Mouse (Mus musculus) C2C12 (cell line): ENCODE results near the gene Spata5. TPM values are rescaled to one million over a fixed set of nuclear protein-coding genes. Genes with fewer than 3 reads are reported as not detected.

Experiments
- H3K27me3 ChIP-seq: one replicate; pipeline ENCODE4 v1.6.1; 2011; ENCODE audit not compliant: control insufficient read depth, insufficient read depth, insufficient read length
- H3K36me3 ChIP-seq: one replicate; pipeline ENCODE4 v1.6.1; 2011; ENCODE audit not compliant: control insufficient read depth, insufficient read depth
- H3K4me3 ChIP-seq: one replicate; pipeline ENCODE4 v1.5.1; 2011; ENCODE audit warnings: mild to moderate bottlenecking, control low read depth; ENCODE audit not compliant: poor library complexity, insufficient read depth, severe bottlenecking
- H3K79me2 ChIP-seq: one replicate; pipeline ENCODE4 v1.6.1; 2011; ENCODE audit not compliant: control insufficient read depth, insufficient read depth
- H3K79me3 ChIP-seq: one replicate; pipeline ENCODE4 v1.6.1; 2011; ENCODE audit warnings: low read depth, control low read depth
- H3ac ChIP-seq: one replicate; pipeline ENCODE3; 2011; ENCODE audit warnings: low read depth; ENCODE audit not compliant: control insufficient read depth, insufficient read length
- CEBPB ChIP-seq: IDR thresholded peaks from one replicate; pipeline ENCODE4 v1.6.1; 2011; ENCODE audit warnings: low read depth, mild to moderate bottlenecking, control low read depth, moderate library complexity
- CTCF ChIP-seq: IDR thresholded peaks from one replicate; pipeline ENCODE4 v1.5.1; 2011; ENCODE audit not compliant: control insufficient read depth, insufficient read depth, insufficient read length
- FOSL1 ChIP-seq: IDR thresholded peaks from one replicate; pipeline ENCODE4 v1.8.0; 2011; ENCODE audit warnings: mild to moderate bottlenecking, low read length; ENCODE audit not compliant: poor library complexity, insufficient read depth, severe bottlenecking
- MAX ChIP-seq: IDR thresholded peaks from one replicate; pipeline ENCODE4 v1.6.1; 2011; ENCODE audit warnings: mild to moderate bottlenecking, control low read depth
- MYOD1 ChIP-seq: IDR thresholded peaks from one replicate; pipeline ENCODE4 v1.6.1; 2011; ENCODE audit warnings: low read depth; ENCODE audit not compliant: control insufficient read depth, insufficient read length
- MYOG ChIP-seq: IDR thresholded peaks from one replicate; pipeline ENCODE4 v1.6.1; 2011; ENCODE audit not compliant: control insufficient read depth, insufficient read length; ENCODE audit errors: extremely low read depth
- USF1 ChIP-seq: IDR thresholded peaks from one replicate; pipeline ENCODE4 v1.6.1; 2011; ENCODE audit warnings: low read depth, mild to moderate bottlenecking, control low read depth, moderate library complexity
- polyA plus RNA-seq: library from polyadenylated mRNA; unstranded; fragments of >200 nt; fragmentation: generic; extraction: Trizol; gene quantifications from one replicate; pipeline ENCODE4 v1.2.1, GENCODE M21; 2012; ENCODE audit warnings: missing spikeins

The Spata5 gene
- polyA plus RNA-seq, 1 experiment = 19.6 TPM

DNA sequence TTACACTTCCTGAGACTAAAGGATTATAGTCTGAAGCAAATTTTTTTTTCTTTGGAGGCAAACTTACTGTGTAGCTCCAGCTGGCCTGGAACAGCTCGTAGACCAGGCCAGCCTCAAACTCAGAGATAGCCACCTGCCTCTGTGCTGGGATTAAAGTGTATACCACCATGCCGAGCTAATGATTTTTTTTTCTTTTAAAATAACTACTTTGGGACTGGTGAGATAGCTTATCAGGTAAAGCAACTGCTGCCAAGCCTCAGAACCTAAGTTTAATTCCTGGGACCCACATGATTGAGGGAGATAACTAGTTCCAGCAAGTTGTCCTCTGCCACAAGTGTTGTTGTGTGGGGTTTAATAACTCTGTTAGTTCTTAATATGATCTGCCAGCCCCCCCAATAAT lies 139.6 kb downstream of the Spata5 start:
- Histone ChIP-seq H3K79me3 (no peaks in the 10 kb centered on the region), H3K4me3 (no peak overlapping the region), H3K27me3 (no peaks in the 10 kb centered on the region), H3K79me2 (no peaks in the 10 kb centered on the region), H3K36me3 (no peaks in the 10 kb centered on the region), H3ac (no peak overlapping the region)
- TF ChIP-seq MYOG (no peak), CEBPB (no peak), USF1 (no peak), CTCF (no peak)

DNA sequence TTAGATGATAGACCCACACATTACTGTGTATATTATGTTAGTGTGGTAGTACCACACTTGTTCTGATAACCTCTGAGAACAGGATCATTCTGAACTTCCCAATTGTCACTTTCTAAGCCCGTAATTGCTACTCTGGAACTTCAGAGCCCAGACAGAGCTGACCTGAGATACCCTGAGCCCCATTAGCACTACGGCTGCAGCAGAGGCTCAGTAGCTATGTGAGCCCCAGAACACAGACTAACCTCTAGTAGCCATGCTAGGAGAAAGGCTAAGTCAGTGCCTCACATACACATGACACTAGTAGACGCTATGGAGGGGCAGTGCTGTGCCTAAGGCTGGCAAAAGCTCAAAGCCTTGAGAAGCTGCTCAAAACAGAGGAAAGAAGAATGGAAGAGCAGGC lies 141.8 kb downstream of the Spata5 start:
- H3K27me3 ChIP-seq = no peaks in the 10 kb centered on the region
- no peaks in the 10 kb centered on the region for H3K79me3 ChIP-seq
- H3K4me3 ChIP-seq = no peak overlapping the region
- H3K36me3 ChIP-seq = no peaks in the 10 kb centered on the region
- H3K79me2 ChIP-seq = no peaks in the 10 kb centered on the region
- TF ChIP-seq MYOD1 (no peak), CTCF (no peak), FOSL1 (no peak), CEBPB (no peak), USF1 (no peak), MAX (no peak), MYOG (no peak)
- no peak overlapping the region for H3ac ChIP-seq

DNA sequence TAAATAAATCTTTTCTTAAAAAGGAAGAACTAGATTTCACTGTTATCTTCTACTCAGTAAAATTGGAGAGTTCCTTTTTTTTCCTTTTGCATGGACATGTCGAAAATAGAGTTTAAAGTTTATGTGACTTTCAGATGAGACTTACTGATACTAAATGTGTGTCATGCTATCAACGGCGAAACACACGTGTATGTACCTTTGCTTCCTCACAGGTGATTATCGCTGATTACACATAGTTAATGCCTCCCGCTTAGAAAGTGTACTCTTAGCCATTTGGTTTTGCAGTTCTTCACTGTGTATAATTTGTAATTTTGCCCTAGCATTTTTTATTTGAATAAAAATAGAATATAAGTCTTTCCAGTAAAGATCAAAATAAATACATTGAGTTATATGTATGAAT lies 146.4 kb downstream of the Spata5 start:
- Histone ChIP-seq H3ac (no peak overlapping the region), H3K4me3 (no peak overlapping the region), H3K27me3 (no peaks in the 10 kb centered on the region), H3K36me3 (no peaks in the 10 kb centered on the region), H3K79me3 (no peaks in the 10 kb centered on the region), H3K79me2 (no peaks in the 10 kb centered on the region)
- TF ChIP-seq USF1 (no peak), MAX (no peak), CEBPB (no peak), MYOD1 (no peak), MYOG (no peak), CTCF (no peak), FOSL1 (no peak)

DNA sequence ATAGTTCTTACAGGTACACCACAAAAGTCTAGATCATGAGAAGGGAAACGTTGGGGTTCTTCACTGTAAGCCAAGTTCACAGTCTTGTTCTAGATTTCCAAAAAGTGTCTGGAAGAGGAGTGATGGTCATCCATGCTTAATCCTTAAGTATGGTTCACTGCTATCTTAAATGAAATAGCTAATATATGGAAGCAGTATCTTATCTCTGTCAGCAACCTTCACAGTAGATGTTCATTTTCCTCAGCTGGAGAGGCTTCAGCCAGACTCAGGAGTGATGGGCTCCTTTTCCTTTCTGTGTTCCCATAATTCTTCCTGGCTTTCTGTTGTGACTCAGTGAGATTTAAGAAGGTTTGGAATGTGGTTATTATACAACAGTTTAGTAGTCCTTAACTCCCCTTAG lies 147.8 kb downstream of the Spata5 start:
- Histone ChIP-seq H3K79me3 (no peaks in the 10 kb centered on the region), H3K27me3 (no peaks in the 10 kb centered on the region), H3K79me2 (no peaks in the 10 kb centered on the region), H3ac (no peak overlapping the region), H3K36me3 (no peaks in the 10 kb centered on the region), H3K4me3 (no peak overlapping the region)
- TF ChIP-seq MAX (no peak), FOSL1 (no peak), MYOD1 (no peak)

DNA sequence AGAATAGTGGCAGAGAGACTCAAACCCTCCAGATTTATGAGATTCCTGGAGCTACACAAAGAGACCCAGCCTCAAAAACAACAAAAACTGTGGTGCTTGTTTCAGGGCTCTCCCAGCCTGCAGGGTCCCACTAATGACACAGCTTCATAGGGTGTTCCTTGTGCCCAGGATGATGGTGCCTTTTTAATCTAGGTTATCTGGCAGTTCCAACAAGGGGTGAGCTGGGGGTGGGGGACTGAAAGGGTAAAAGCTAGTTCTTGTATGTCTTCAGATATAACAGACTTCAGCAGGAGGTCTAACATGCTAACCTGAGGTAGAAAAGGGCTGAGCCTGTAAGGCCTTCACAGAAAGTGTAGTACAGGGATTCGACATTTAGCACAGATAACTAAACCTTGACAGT lies 149.1 kb downstream of the Spata5 start:
- H3K4me3 ChIP-seq = no peak overlapping the region
- no peak overlapping the region for H3ac ChIP-seq
- H3K36me3 ChIP-seq = peaks cover 1% of the 10 kb centered on the region
- H3K27me3 ChIP-seq = no peaks in the 10 kb centered on the region
- no peaks in the 10 kb centered on the region for H3K79me2 ChIP-seq
- TF ChIP-seq USF1 (no peak), MAX (no peak), MYOG (no peak)
- H3K79me3 ChIP-seq = no peaks in the 10 kb centered on the region

DNA sequence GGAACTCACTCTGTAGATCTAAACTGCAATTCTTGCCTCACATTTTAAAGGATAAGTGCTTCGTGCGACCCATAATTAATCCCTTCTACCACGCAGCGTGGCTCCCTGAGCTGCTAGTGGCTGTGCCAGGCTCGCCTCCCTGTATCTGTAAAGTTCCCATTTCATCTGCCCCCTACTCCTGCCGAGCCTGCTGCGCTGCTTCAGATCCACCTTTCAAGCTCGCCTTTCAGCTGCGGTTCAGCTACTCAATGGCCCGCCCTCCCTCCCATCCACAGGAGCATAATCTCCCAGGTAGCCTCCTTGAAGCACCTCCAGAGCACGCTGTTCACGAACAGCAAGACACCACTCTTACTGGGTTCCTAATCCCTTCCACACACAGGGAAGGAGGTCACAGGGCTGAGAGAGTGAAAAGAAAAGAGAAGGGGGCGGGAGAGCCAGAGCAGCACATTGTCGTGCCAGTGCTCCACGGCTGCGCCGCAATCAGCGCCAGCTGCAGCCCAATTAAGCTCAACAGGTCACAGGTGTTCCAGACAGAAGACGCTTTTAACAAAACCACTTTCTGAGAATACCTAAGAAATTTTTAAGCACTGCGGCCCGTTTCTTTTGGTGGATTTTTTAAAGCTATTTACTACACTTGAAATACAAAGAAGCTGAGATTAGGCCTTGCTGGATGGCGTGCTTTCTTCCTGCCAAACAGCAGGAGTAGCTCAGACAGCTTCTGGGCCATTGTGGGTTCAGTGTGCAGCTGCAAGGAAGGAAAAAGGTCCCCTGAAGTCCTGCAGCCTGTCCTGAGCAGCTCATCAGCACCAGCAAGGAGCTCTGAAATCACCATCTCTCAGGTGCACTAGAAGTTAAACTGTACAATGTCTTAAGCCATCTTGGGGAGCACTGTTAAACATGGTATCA lies 150.2 kb downstream of the Spata5 start:
- Histone ChIP-seq H3K79me2 (no peaks in the 10 kb centered on the region), H3ac (no peak overlapping the region), H3K4me3 (no peak overlapping the region), H3K79me3 (no peaks in the 10 kb centered on the region), H3K27me3 (no peaks in the 10 kb centered on the region), H3K36me3 (peaks cover 4% of the 10 kb centered on the region)
- TF ChIP-seq CTCF = no peak
- no peak for TF ChIP-seq FOSL1
- TF ChIP-seq MYOG = no peak
